Mouse (Mus musculus) v-Abl transformed pro-B cells (cell line): ENCODE measurements around the gene Ccnb2.
"Not testable (repeated sequence)": the region's sequence is repeated elsewhere in the genome, so short reads cannot be mapped to it uniquely, and the experiment has no call there.

Source experiments
- in situ Hi-C, 2 experiments: fragments of 400-800 bp; cut with MboI; formaldehyde crosslinking; loops; one replicate each; pipeline ENCODE4 v1.15.1; 2025; ENCODE audit not compliant: unreplicated experiment in 2 of 2

Gene Ccnb2

DNA sequence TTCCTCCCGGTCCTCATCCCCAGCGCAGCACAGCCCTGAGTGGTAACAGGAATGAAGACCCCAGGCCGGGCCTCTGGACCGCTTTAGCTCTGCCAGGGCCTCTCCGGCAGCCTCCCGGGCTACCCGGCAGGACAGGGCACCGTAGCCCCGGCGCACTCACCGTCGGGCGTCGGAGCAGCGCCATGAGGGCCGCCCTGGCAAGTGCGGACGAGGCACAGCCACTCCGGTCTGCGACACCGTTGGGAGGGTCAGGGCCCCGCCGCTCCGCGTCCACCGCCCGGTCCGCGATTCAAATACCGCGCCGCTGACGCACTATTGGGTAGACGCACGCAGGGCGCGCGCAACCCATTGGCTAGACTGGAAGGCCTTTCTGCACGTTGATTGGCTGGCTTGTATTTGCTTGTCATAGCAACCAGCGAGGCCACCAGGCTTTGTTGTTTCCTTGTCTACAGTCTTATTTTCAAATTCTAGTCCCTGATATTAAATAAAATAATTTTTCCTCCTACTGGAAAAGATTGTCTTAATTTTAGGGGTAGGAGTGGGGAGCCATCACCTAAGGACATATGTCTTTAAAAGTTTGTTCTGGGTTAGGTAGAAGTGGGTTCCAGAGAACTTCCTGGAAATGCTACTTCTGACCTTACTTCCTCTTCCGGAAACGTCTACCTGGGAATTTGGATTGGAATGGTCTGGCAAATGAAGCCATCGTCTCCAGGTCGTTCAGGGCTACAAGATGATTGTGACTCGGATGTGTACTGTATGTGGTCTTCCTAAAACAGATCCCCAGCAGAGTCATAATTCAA lies at the start of gene Ccnb2:
Gene Ccnb2, minus strand, starts transcription at position 291 of the 800 bp plus-strand sequence.
- in situ Hi-C loops, result loop anchor here in 1 of 2 experiments (25.0 kb wide), 1 partner anchor 1191 kb away; no protein-coding TSS in a partner anchor

- in situ Hi-C loops, result not testable (repeated sequence)
These were observed 41.7 kb upstream of the Ccnb2 start for GRCm38 (mm10) chr9:70463091-70463490.

DNA sequence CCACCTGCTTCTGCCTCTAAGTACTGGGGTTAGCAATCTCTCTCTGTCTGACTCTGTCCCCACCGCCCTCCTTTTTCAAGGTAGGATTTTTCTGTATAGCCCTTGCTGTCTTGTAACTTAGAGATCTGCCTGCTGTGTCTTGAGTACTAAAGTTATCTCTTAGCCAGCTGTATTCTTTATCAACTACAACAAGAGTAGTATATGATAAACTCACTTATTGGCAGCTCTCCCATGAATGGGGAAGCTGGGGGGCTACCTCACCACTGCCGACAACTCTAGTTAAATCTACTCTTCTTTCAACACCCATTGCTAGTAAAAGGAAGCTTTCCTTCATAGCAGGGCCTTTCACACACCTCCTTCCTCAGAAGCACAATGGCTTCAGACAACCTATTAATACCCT lies 31.0 kb upstream of the Ccnb2 start:
- in situ Hi-C loops, result no loop called here

DNA sequence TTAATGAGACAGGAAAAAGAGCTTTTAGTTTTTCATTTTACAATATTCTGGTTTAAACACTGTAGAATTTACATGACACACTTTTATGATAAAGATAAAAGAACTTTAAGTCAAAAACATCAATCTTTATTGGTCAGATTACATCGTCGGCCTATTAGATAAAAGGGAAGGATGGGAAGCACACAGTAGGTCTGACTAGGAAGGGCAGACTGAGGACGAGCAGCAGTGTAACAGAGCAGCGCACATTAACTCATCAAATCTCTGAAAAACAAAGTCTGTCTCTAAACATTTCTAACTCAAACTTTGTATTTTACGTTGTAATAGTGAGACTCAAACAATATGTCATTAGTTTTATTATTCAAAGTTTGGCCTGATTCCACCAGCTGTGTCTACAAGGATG lies 27.7 kb upstream of the Ccnb2 start:
- in situ Hi-C loops, result loop anchor here in 1 of 2 experiments (25.0 kb wide), 1 partner anchor 138 kb away; no protein-coding TSS in a partner anchor

DNA sequence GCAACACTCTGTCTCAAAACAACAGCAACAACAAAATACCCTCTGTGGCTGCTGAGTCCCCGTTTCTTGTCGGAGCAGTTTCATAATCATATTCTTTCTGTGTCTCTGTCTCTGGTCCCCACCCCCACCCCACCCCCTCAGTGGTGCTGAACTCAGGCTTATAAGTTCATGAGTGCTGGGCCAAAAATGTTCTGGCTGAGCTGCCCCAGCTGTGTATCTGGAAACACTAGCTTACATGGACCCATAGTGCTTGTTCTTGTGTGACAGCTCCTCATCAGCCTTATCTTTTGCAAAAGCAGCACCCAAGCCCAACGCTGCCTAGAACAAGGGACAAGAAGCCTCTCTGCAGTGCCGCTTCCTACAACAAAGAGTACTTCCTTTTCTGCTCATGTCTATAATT lies 18.6 kb upstream of the Ccnb2 start:
- in situ Hi-C loops, result loop anchor here in 1 of 2 experiments (25.0 kb wide), 1 partner anchor 147 kb away; no protein-coding TSS in a partner anchor

- in situ Hi-C loops, result loop anchor here in 1 of 2 experiments (25.0 kb wide), 1 partner anchor 1190 kb away; no protein-coding TSS in a partner anchor
These were observed 1.3 kb upstream of the Ccnb2 start for GRCm38 (mm10) chr9:70422661-70423060.

- in situ Hi-C loops, result loop anchor here (5.0 to 25.0 kb wide), 4 partner anchors 136 to 1196 kb away; no protein-coding TSS in a partner anchor
These were observed 4.9 kb downstream of the Ccnb2 start for GRCm38 (mm10) chr9:70416412-70416811.

- in situ Hi-C loops, result loop anchor here (10.0 to 25.0 kb wide), 3 partner anchors 182 to 1199 kb away; no protein-coding TSS in a partner anchor
These were observed 8.3 kb downstream of the Ccnb2 start for GRCm38 (mm10) chr9:70413038-70413437.

- in situ Hi-C loops, result loop anchor here (10.0 to 25.0 kb wide), 3 partner anchors 184 to 1202 kb away; no protein-coding TSS in a partner anchor
These were observed 10.7 kb downstream of the Ccnb2 start for GRCm38 (mm10) chr9:70410668-70411067.

GRCm38 (mm10) chr9:70409743-70410142 lies 11.6 kb downstream of the Ccnb2 start:
- in situ Hi-C loops, result loop anchor here (10.0 to 25.0 kb wide), 7 partner anchors 185 to 1205 kb away; no protein-coding TSS in a partner anchor

GRCm38 (mm10) chr9:70408791-70409190 lies 12.6 kb downstream of the Ccnb2 start:
- in situ Hi-C loops, result loop anchor here (10.0 to 25.0 kb wide), 5 partner anchors 686 to 1206 kb away; no protein-coding TSS in a partner anchor

DNA sequence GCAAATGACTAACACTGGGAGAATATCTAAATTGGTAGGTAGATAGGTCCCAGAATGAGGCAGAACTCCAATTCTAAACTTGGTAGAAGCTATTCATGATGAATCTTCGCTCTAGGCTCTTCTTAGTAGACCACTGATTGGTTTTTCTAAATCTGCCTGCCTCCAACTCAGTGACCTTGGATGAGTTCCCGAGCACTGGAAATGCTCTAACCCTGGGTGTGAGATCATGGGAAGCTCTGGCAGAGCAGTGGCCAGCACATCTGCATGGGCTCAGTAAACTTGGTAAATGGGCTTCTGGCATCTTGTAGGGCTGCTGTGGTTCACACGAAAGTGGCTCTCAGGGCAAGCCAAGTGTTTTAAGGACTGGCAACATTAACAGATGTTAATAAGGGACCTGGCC lies 14.8 kb downstream of the Ccnb2 start:
- in situ Hi-C loops, result loop anchor here (10.0 to 25.0 kb wide), 5 partner anchors 688 to 1208 kb away; no protein-coding TSS in a partner anchor

DNA sequence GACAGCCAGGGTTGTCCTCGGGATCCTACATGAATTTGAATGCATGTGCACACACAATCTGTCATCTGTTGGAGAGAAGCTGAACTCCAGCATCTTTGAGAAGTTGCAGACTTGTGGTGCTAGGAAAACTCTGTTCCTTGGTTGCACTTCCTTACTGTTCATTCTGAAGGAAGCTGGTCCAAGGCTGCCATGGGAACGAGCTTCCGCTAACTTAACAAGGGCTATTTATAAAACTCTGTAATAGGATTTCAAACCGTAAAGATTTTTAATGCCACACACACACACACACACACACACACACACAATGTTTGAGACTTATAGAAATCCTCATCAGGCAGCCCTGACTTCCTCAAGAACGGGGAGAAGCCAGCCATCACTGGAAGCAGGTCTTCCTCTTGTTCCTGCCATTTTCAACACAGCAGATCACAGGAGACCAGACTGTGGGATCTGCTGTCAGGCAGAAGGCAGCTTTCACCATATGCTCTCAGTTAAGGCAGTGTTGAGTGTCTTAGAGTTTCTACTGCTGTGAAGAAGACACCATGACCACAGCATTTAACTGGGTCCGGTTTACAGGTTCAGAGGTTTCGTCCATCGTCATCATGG lies 19.3 kb downstream of the Ccnb2 start:
- in situ Hi-C loops, result loop anchor here (10.0 to 25.0 kb wide), 5 partner anchors 693 to 1213 kb away; no protein-coding TSS in a partner anchor

- in situ Hi-C loops, result loop anchor here (10.0 to 25.0 kb wide), 2 partner anchors 201 to 884 kb away; no protein-coding TSS in a partner anchor
These were observed 25.3 kb downstream of the Ccnb2 start for GRCm38 (mm10) chr9:70396083-70396482.

GRCm38 (mm10) chr9:70395617-70396016 lies 25.7 kb downstream of the Ccnb2 start:
- in situ Hi-C loops, result loop anchor here (10.0 to 25.0 kb wide), 2 partner anchors 201 to 883 kb away; no protein-coding TSS in a partner anchor

- in situ Hi-C loops, result loop anchor here (5.0 to 25.0 kb wide), 5 partner anchors 190 to 880 kb away; no protein-coding TSS in a partner anchor
These were observed 28.8 kb downstream of the Ccnb2 start for GRCm38 (mm10) chr9:70392563-70392907.

DNA sequence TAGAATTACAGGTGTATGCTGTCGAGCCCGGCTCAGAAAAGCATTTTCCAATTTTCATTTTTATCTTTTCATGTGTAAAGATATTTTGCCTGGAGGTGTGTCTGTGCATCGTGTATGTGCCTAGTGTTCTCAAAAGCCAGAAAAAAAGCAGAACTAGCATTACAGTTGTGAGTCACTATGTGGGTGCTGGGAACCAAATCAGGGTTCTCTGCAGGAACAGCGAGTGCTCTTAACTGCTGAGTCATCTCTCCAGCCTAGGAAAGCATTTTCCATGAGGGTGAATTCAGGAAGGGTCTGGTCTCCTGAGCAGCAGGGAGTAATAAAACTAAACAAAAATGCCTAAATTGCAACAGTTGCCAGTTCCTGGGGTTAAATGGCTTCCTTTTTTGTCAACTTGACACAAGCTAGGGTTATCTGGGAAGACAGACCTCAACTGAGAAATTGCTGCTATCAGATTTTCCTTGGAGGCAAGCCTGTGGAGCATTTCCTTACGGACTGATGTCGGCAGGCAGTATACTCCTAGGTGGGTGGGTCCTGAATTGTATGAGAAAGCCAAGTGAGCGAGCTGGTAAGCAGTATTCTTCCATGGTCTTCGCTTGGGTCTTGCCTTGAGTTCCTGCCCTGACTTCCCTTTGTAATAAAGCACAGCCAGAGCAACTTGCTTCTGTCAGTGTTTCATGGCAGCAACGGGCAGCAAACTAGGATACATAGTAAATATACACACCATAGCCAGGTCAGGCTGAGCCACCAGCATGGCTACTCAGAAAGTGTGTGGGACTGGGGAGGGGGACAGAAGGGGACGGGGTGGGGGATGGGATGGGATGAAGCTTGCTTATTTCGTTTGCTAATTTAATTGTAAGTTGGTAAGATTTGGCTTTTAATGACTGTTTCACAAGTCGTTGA lies 29.4 kb downstream of the Ccnb2 start:
- in situ Hi-C loops, result loop anchor here (5.0 to 25.0 kb wide), 5 partner anchors 190 to 880 kb away; no protein-coding TSS in a partner anchor

DNA sequence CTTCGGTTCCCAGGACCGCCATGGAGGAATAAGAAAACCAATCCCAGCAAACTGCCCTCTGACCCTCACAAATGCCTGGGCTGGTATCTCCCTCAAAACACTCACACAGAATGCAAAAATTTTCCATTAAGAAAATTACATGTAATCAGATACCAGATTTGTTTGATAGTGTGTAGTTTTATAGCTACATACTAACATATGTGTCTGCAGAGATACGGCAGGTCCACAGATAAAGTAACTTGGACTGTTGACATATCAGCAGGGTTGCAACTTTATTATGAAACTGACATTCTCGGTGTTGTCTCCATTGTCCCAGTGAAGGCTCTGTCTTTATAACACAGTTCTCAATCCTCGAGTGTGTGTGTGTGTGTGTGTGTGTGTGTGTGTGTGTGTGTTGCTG lies 30.3 kb downstream of the Ccnb2 start:
- in situ Hi-C loops, result loop anchor here (5.0 to 25.0 kb wide), 5 partner anchors 189 to 879 kb away; no protein-coding TSS in a partner anchor

DNA sequence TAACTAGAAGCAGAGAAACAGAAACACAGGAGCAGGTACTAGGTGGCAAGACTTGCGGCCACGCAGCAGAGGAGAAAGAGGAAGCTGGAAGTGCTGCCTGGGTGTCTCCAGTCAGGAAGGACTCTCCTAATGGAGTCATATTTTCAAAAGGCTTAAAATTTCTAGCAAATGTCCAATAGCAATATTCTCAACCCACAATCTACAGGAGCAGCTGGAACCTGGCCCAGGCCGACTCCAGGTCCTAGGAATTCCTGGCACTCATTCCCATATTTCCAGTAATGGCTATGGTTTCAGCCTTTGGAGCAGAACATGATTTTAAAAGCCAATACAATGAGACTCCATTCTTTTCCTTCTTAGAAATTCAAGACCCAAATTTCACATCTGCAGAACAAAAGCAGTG lies 31.8 kb downstream of the Ccnb2 start:
- in situ Hi-C loops, result loop anchor here (25.0 kb wide), 1 partner anchor 877 kb away; no protein-coding TSS in a partner anchor
